Mouse (Mus musculus): ENCODE results near the gene Cst8. TPM values are rescaled to one million over a fixed set of nuclear protein-coding genes. Genes with fewer than 3 reads are reported as not detected.

The Cst8 gene
- not detected in 2 replicates for polyA plus RNA-seq (2012; ENCODE audit: low replicate concordance)

GRCm38 (mm10) chr2:148798485-148798884, at the start of gene Cst8:
Gene Cst8, plus strand, starts transcription at chr2:148798785.

GRCm38 (mm10) chr2:148750058-148750457, 48.5 kb upstream of the Cst8 start, which contains the start of gene Cstl1:
Gene Cstl1, plus strand, starts transcription at chr2:148750358.

DNA sequence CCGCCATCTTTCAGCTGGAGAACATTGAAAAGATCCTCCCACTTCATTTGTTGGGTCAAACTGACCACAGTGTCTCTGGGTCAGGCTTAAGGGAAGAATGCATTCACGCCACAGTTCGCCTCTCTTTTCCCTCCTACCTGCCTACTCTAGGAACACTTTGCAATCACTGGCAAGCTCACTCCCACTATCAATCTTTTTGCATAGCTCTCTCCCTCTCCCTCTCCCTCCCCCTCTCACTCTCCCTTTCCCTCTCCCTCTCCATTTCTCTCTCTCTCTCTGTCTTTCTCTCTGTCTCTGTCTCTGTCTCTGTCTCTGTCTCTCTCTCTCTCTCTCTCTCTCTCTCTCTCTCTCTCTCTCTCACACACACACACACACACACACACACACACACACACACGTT, 27.2 kb upstream of the Cst8 start, which contains the start of gene Cst11:
Gene Cst11, minus strand, starts transcription at position 101 of the 400 bp plus-strand sequence.

DNA sequence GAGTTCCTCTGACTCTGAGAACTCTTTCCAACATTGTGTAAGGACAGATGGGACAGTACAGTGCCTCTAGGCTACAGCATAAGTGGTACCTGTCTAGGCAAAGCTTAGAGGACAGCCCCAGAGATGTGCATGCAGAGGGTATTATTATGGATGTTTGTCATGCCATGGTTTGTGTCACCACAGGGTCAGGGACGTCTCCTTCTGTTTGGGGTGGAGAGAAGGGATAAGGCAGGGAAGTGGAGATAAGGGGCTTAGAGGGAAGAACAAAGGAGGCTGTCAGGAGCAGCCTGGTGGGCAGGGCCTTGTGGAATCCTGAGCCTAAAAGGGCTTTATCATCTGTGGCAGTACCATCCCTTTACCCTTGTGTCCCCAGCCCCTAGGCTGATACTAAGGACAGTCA, 16.9 kb upstream of the Cst8 start, which contains the start of gene 8030411F24Rik:
Gene 8030411F24Rik, plus strand, starts transcription at position 301 of the 400 bp plus-strand sequence.

GRCm38 (mm10) chr2:148789142-148789541, 9.4 kb upstream of the Cst8 start, which contains the start of gene Cst12:
Gene Cst12, plus strand, starts transcription at chr2:148789361.

GRCm38 (mm10) chr2:148819909-148820308, 21.3 kb downstream of the Cst8 start, which contains the start of gene Cst13:
Gene Cst13, plus strand, starts transcription at chr2:148820081.

DNA sequence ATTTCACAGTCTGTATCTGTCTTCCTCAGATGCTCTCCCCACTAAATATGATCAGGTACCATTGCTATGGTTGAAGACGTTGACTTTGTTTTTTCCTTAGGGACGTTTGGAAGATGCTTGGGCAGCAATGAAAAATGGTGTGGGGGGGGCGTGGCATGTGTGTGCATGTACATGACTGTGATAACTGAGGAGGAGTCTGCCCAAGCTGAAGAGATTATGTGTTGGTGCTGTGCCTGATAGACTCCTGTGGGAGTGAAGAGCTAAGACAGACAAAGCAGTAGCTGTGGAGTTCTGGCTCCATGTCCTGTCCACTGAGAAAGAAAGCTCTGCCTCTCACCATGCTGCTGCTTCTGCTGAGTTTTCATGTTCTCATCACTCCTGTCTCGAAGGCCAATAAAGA, 36.3 kb downstream of the Cst8 start, which contains the start of gene Cst9:
Gene Cst9, plus strand, starts transcription at position 236 of the 400 bp plus-strand sequence.

Other genes starting within 250 kb of the Cst8 start
- 17.3 and 17.4 TPM in 2 replicates for gene Nxt1, start 126.2 kb upstream of the Cst8 start, polyA plus RNA-seq (2012; ENCODE audit: low replicate concordance)
- gene Gzf1, start 117.8 kb upstream of the Cst8 start, polyA plus RNA-seq (2012; ENCODE audit: low replicate concordance) = 8.1 and 11.0 TPM in 2 replicates
- gene Napb, start 66.3 kb upstream of the Cst8 start, polyA plus RNA-seq (2012; ENCODE audit: low replicate concordance) = not detected in 2 replicates
- not detected in 2 replicates for gene Cstl1, start 48.4 kb upstream of the Cst8 start, polyA plus RNA-seq (2012; ENCODE audit: low replicate concordance)
- gene Cst11, start 27.3 kb upstream of the Cst8 start, polyA plus RNA-seq (2012; ENCODE audit: low replicate concordance) = not detected in 2 replicates
- not detected in 2 replicates for gene 8030411F24Rik, start 16.8 kb upstream of the Cst8 start, polyA plus RNA-seq (2012; ENCODE audit: low replicate concordance)
- not detected in 2 replicates for gene Cst12, start 9.4 kb upstream of the Cst8 start, polyA plus RNA-seq (2012; ENCODE audit: low replicate concordance)
- not detected in 2 replicates for gene Cst13, start 21.3 kb downstream of the Cst8 start, polyA plus RNA-seq (2012; ENCODE audit: low replicate concordance)
- gene Cst9, start 36.4 kb downstream of the Cst8 start, polyA plus RNA-seq (2012; ENCODE audit: low replicate concordance) = not detected in 2 replicates
- gene 9230104L09Rik, start 66.3 kb downstream of the Cst8 start, polyA plus RNA-seq (2012; ENCODE audit: low replicate concordance) = not detected in 2 replicates
- gene Cst3, start 76.9 kb downstream of the Cst8 start, polyA plus RNA-seq (2012; ENCODE audit: low replicate concordance) = 182 and 224 TPM in 2 replicates
- not detected in 2 replicates for gene Gm1330, start 204.5 kb downstream of the Cst8 start, polyA plus RNA-seq (2012; ENCODE audit: low replicate concordance)
- not detected in 2 replicates for gene Gm10750, start 218.5 kb downstream of the Cst8 start, polyA plus RNA-seq (2012; ENCODE audit: low replicate concordance)

Measured in leukemia stem cell, adult 10-12 weeks (primary cell).